Mouse (Mus musculus): Measurements from ENCODE around the gene Slfn4. TPM values are rescaled to one million over a fixed set of nuclear protein-coding genes. Genes with fewer than 3 reads are reported as not detected.
A peak's percentile ranks its signal among the peaks of the same experiment; 100 is the strongest.
"Not testable (repeated sequence)": the region's sequence is repeated elsewhere in the genome, so short reads cannot be mapped to it uniquely, and the experiment has no call there.

The Slfn4 gene
- polyA plus RNA-seq, 1 experiment from 2014 or later = 0.99 TPM

- Histone ChIP-seq H3K9ac (ENCODE audit: low read depth, low read length) (peak overlapping the region; percentile 79), H3K4me2 (ENCODE audit: low read depth, low read length) (peak overlapping the region; percentile 75), H3K27ac (ENCODE audit: low read length) (peak overlapping the region; percentile 93), H3K9me3 (replicated peaks; ENCODE audit: control insufficient read depth, low read length) (no peaks in the 10 kb centered on the region), H3K36me3 (ENCODE audit: control insufficient read depth, insufficient read depth) (peaks cover 19% of the 10 kb centered on the region), H3K27me3 (ENCODE audit: control insufficient read depth, insufficient read depth, low read depth, low read length) (no peaks in the 10 kb centered on the region), H3K4me3 (ENCODE audit: low read depth, low read length) (peak overlapping the region; percentile 74), H3K4me1 (ENCODE audit: control insufficient read depth, low read depth, low read length) (peaks cover 9% of the 10 kb centered on the region)
- ATAC-seq (ENCODE audit: low read depth) = peak; percentile 76
- 11% methylated on average over 7 of the region's 7 CpGs for WGBS (ENCODE audit: insufficient replicate concordance)
These were observed 48.4 kb downstream of the Slfn4 start for GRCm38 (mm10) chr11:83223367-83223766.

DNA sequence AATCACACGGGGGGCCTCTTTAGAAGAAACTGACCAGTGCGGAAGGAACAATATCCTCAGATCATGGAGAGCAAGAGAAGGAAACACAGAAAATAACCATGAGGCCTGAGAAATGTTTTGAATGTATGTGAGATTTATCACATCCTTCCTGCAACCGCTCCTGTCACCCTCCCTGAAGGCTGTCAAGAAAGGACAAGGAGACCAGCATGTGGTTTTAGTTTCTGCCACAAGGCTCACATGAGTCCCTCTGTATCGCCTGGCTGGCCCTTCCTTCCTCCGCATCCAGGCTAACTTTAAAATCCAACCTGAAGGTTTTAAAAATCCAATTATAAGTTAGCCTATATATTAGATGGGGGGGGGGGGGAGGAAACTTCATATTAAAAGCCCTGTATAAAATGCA lies 48.8 kb downstream of the Slfn4 start:
- Histone ChIP-seq H3K27ac (ENCODE audit: low read length) (peak overlapping the region; percentile 93), H3K4me3 (ENCODE audit: low read depth, low read length) (peak overlapping the region; percentile 74), H3K4me2 (ENCODE audit: low read depth, low read length) (peak overlapping the region; percentile 75), H3K36me3 (ENCODE audit: control insufficient read depth, insufficient read depth) (peaks cover 19% of the 10 kb centered on the region), H3K9ac (ENCODE audit: low read depth, low read length) (peak overlapping the region; percentile 79)
- H3K9me3 ChIP-seq (replicated peaks; ENCODE audit: control insufficient read depth, low read length); H3K4me1 ChIP-seq (ENCODE audit: control insufficient read depth, low read depth, low read length); H3K27me3 ChIP-seq (ENCODE audit: control insufficient read depth, insufficient read depth, low read depth, low read length): not testable (repeated sequence)
- ATAC-seq (ENCODE audit: low read depth) = peak; percentile 47
- 16% methylated on average over 5 of the region's 5 CpGs for WGBS (ENCODE audit: insufficient replicate concordance)

DNA sequence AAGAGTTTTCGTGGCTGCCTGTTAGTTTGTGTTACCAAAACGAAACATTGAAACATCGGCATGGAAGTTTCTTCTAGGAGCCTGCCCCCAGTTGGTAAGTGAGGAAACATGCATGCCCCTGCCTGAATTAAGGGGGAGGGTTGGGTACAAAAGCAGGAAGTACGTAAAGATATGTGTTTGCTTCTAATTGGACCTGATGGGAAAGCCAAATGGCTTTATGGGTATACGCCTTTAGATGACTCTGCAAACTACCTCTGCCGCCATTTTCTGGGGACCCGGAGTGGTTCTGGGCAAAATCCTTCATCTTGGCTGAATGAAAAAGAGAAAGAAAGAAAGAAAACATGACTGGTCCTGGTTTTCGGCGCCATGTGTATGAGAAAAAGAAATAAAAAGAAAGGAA lies 49.2 kb downstream of the Slfn4 start:
- Histone ChIP-seq H3K4me2 (ENCODE audit: low read depth, low read length) (peak overlapping the region; percentile 75), H3K9ac (ENCODE audit: low read depth, low read length) (peak overlapping the region; percentile 79), H3K27me3 (ENCODE audit: control insufficient read depth, insufficient read depth, low read depth, low read length) (no peaks in the 10 kb centered on the region), H3K9me3 (replicated peaks; ENCODE audit: control insufficient read depth, low read length) (no peaks in the 10 kb centered on the region), H3K4me1 (ENCODE audit: control insufficient read depth, low read depth, low read length) (peaks cover 9% of the 10 kb centered on the region), H3K4me3 (ENCODE audit: low read depth, low read length) (peak overlapping the region; percentile 74), H3K27ac (ENCODE audit: low read length) (peak overlapping the region; percentile 93), H3K36me3 (ENCODE audit: control insufficient read depth, insufficient read depth) (peaks cover 19% of the 10 kb centered on the region)
- WGBS (ENCODE audit: insufficient replicate concordance) = 13% methylated on average over 9 of the region's 9 CpGs
- peak; percentile 91 for ATAC-seq (ENCODE audit: low read depth)

DNA sequence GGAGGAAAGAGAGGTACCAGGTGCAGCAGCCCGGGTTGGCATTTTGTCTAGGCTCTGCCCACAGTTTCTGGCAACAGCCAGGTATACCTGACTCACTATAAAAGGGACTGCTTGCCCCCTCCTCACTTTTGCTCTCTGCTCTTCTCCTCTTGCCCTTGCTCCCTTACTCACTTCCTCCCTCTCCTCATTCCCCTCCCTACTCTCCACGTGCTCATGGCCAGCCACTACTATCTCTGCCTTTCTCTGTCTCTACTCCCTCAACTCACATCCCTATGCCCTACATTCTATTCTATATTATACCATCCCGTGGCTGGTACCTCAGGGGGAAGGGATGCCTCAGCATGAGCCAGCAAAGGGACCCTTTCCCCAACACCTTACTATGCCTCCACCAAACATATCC lies 49.8 kb downstream of the Slfn4 start:
- Histone ChIP-seq H3K9ac (ENCODE audit: low read depth, low read length) (peak overlapping the region; percentile 79), H3K27ac (ENCODE audit: low read length) (peak overlapping the region; percentile 93), H3K4me3 (ENCODE audit: low read depth, low read length) (peak overlapping the region; percentile 74), H3K4me2 (ENCODE audit: low read depth, low read length) (peak overlapping the region; percentile 75), H3K9me3 (replicated peaks; ENCODE audit: control insufficient read depth, low read length) (no peaks in the 10 kb centered on the region), H3K4me1 (ENCODE audit: control insufficient read depth, low read depth, low read length) (peaks cover 9% of the 10 kb centered on the region), H3K27me3 (ENCODE audit: control insufficient read depth, insufficient read depth, low read depth, low read length) (no peaks in the 10 kb centered on the region), H3K36me3 (ENCODE audit: control insufficient read depth, insufficient read depth) (peaks cover 19% of the 10 kb centered on the region)
- ATAC-seq (ENCODE audit: low read depth) = peak; percentile 30; the same call in 1 of the 2 replicates
- WGBS (ENCODE audit: insufficient replicate concordance) = 13% methylated on average over 3 of the region's 3 CpGs

GRCm38 (mm10) chr11:83225371-83225960 lies 50.5 kb downstream of the Slfn4 start:
- Histone ChIP-seq H3K4me1 (ENCODE audit: control insufficient read depth, low read depth, low read length) (peaks cover 9% of the 10 kb centered on the region), H3K27me3 (ENCODE audit: control insufficient read depth, insufficient read depth, low read depth, low read length) (no peaks in the 10 kb centered on the region), H3K36me3 (ENCODE audit: control insufficient read depth, insufficient read depth) (peaks cover 19% of the 10 kb centered on the region), H3K4me3 (ENCODE audit: low read depth, low read length) (peak overlapping the region; percentile 74), H3K9ac (ENCODE audit: low read depth, low read length) (peak overlapping the region; percentile 79), H3K4me2 (ENCODE audit: low read depth, low read length) (peak overlapping the region; percentile 75), H3K27ac (ENCODE audit: low read length) (peak overlapping the region; percentile 93), H3K9me3 (replicated peaks; ENCODE audit: control insufficient read depth, low read length) (no peaks in the 10 kb centered on the region)
- WGBS (ENCODE audit: insufficient replicate concordance) = 66% methylated on average over 9 of the region's 9 CpGs
- ATAC-seq (ENCODE audit: low read depth) = no peak

GRCm38 (mm10) chr11:83227926-83228723 lies 53.1 kb downstream of the Slfn4 start:
- Histone ChIP-seq H3K4me1 (ENCODE audit: control insufficient read depth, low read depth, low read length) (peaks cover 9% of the 10 kb centered on the region), H3K27ac (ENCODE audit: low read length) (no peak overlapping the region), H3K9ac (ENCODE audit: low read depth, low read length) (no peak overlapping the region), H3K9me3 (replicated peaks; ENCODE audit: control insufficient read depth, low read length) (no peaks in the 10 kb centered on the region), H3K4me3 (ENCODE audit: low read depth, low read length) (no peak overlapping the region), H3K27me3 (ENCODE audit: control insufficient read depth, insufficient read depth, low read depth, low read length) (no peaks in the 10 kb centered on the region), H3K4me2 (ENCODE audit: low read depth, low read length) (no peak overlapping the region), H3K36me3 (ENCODE audit: control insufficient read depth, insufficient read depth) (peaks cover 19% of the 10 kb centered on the region)
- no peak for ATAC-seq (ENCODE audit: low read depth)
- WGBS (ENCODE audit: insufficient replicate concordance) = 83% methylated on average over 7 of the region's 7 CpGs

DNA sequence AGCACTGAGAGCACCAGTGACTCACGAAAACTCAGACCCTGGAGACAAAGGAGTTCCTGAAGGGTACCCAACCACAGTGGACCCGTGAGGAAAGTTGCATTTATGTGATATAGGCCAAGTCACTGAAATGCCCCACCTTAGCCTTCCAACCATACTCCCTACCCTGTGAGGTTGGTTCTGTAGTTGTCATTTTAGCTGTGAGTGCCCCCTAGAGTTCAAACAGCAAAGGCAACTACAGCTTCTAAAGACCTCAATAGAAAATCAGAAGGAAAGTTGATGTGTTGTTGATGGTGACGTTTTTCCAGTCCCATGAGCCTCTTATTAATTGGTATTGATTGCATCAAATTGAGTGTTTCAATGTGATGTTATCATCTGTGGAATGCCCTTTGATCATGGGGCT lies 56.0 kb downstream of the Slfn4 start:
- Histone ChIP-seq H3K9ac (ENCODE audit: low read depth, low read length) (no peak overlapping the region), H3K27me3 (ENCODE audit: control insufficient read depth, insufficient read depth, low read depth, low read length) (no peaks in the 10 kb centered on the region), H3K9me3 (replicated peaks; ENCODE audit: control insufficient read depth, low read length) (no peaks in the 10 kb centered on the region), H3K4me1 (ENCODE audit: control insufficient read depth, low read depth, low read length) (peaks cover 9% of the 10 kb centered on the region), H3K4me2 (ENCODE audit: low read depth, low read length) (no peak overlapping the region), H3K4me3 (ENCODE audit: low read depth, low read length) (no peak overlapping the region), H3K27ac (ENCODE audit: low read length) (peak overlapping the region; percentile 28; the same call in 1 of the 2 replicates), H3K36me3 (ENCODE audit: control insufficient read depth, insufficient read depth) (peaks cover 14% of the 10 kb centered on the region)
- WGBS (ENCODE audit: insufficient replicate concordance) = 40% methylated on average over 3 of the region's 3 CpGs
- ATAC-seq (ENCODE audit: low read depth) = peak; percentile 77

DNA sequence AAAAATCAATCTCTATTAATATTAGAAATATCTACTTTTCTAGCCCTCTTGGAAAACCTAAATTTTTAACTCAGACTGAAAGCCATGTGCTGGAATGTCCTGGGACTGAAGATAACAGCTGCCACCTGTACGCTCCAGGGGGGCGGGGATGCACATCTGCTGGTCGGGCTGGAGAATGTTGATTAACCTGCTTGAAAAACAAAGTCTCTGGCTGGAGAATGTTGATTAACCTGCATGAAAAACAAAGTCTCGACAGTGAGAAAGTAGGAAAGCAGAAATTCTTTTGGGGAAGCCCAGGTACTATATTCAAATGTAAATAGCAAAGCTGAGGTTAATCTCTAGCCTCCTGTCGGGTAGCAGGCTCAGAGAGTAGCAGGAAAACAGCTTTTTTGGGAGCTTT lies 58.6 kb downstream of the Slfn4 start:
- H3K9me3 ChIP-seq (replicated peaks; ENCODE audit: control insufficient read depth, low read length); H3K4me3 ChIP-seq (ENCODE audit: low read depth, low read length); H3K4me1 ChIP-seq (ENCODE audit: control insufficient read depth, low read depth, low read length); H3K36me3 ChIP-seq (ENCODE audit: control insufficient read depth, insufficient read depth); H3K27me3 ChIP-seq (ENCODE audit: control insufficient read depth, insufficient read depth, low read depth, low read length); H3K9ac ChIP-seq (ENCODE audit: low read depth, low read length): not testable (repeated sequence)
- H3K27ac ChIP-seq (ENCODE audit: low read length) = peak overlapping the region; percentile 75
- H3K4me2 ChIP-seq (ENCODE audit: low read depth, low read length) = 0 out of 2 replicates have a peak overlapping the region, but pooled peaks have one; percentile 7
- WGBS (ENCODE audit: insufficient replicate concordance) = 26% methylated on average over 5 of the region's 5 CpGs
- ATAC-seq (ENCODE audit: low read depth) = peak; percentile 73

DNA sequence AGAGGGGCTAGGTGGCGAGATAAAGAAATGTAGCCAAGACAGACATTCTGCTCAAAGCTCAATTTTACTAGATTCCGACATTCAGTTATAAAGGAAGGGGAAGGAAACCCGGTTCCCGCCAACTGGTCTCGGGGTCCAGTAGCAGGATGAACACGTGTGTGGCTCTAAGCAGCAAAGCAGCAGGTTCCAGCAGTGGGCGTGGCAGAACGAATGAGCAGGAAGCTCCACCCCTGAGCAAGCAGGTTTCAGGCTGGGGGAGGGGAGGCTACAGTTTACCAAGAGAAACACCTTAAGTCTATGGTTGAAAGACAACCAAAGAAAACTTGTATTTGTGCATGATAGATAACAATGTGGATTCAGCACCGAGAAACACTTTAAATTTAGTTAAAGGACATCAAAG lies 62.4 kb downstream of the Slfn4 start:
- H3K4me3 ChIP-seq (ENCODE audit: low read depth, low read length) = peak overlapping the region; percentile 20; the same call in 1 of the 2 replicates
- not testable (repeated sequence) for H3K4me1 ChIP-seq (ENCODE audit: control insufficient read depth, low read depth, low read length); H3K9me3 ChIP-seq (replicated peaks; ENCODE audit: control insufficient read depth, low read length); H3K36me3 ChIP-seq (ENCODE audit: control insufficient read depth, insufficient read depth); H3K9ac ChIP-seq (ENCODE audit: low read depth, low read length); H3K4me2 ChIP-seq (ENCODE audit: low read depth, low read length); H3K27me3 ChIP-seq (ENCODE audit: control insufficient read depth, insufficient read depth, low read depth, low read length); H3K27ac ChIP-seq (ENCODE audit: low read length)
- WGBS (ENCODE audit: insufficient replicate concordance) = 67% methylated on average over 9 of the region's 9 CpGs
- peak; percentile 55 for ATAC-seq (ENCODE audit: low read depth)
